Mouse (Mus musculus) liver, embryonic 14.5 days (tissue): ENCODE data around the gene Ddx41.

Source experiments
- CTCF ChIP-seq: IDR thresholded peaks from 2 replicates; pipeline ENCODE4 v1.5.1; 2016; ENCODE audit warnings: antibody characterized with exemption, low read depth, control low read depth
- EP300 ChIP-seq: IDR thresholded peaks from 2 replicates; pipeline ENCODE4 v1.6.1; 2016; ENCODE audit warnings: antibody characterized with exemption, low read depth

GRCm38 (mm10) chr13:55482542-55482941, 53.9 kb downstream of the Ddx41 start:
- TF ChIP-seq CTCF = no peak
- no peak for TF ChIP-seq EP300
